Mouse (Mus musculus): Measurements from ENCODE around the gene Scaper.

GRCm38 (mm10) chr9:55941356-55941755, 3.4 kb upstream of the Scaper start:
- TF ChIP-seq EP300 (IDR thresholded peaks at IDR 0.05; ENCODE audit: low read depth) (no peak), CTCF (IDR thresholded peaks at IDR 0.05; ENCODE audit: low read depth) (no peak)
